Mouse (Mus musculus) G1E-ER4 (cell line): ENCODE data around the gene Mroh2a. TPM values are rescaled to one million over a fixed set of nuclear protein-coding genes. Genes with fewer than 3 reads are reported as not detected.

Experiments
- GATA1 ChIP-seq: IDR thresholded peaks from one replicate; pipeline ENCODE4 v1.8.0; 2012; ENCODE audit warnings: low read length, inconsistent platforms
- polyA plus RNA-seq: library from polyadenylated mRNA; stranded (reverse); fragments of >175 nt; gene quantifications from 2 replicates; pipeline ENCODE4 v1.2.3, GENCODE M21; 2012

Gene Mroh2a
- polyA plus RNA-seq, 1 experiment, result not detected

DNA sequence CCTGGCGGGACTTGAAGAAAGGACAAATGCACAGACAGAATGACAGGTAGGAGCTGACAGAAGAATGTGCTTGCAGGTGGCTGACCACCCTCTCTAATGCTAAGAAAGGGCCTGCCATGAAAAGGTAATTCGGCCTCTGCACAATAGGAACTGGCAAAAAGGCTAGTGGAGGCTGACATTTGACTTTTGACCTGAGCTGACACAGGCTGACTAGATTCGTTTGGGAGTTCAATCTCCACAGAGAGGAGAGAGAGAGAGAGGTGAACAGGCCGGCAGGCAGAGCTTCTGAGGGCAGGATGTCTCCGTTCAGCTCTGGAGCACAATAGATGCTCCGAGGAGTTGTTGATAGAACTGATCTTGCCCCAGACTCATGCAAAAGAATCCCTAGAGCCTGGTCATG is 19.6 kb downstream of the Mroh2a start:
- TF ChIP-seq GATA1, result no peak

- no peak for TF ChIP-seq GATA1
These were observed 20.9 kb downstream of the Mroh2a start for GRCm38 (mm10) chr1:88247660-88248059.

GRCm38 (mm10) chr1:88248658-88249057 is 21.9 kb downstream of the Mroh2a start:
- no peak for TF ChIP-seq GATA1

GRCm38 (mm10) chr1:88249596-88249995 is 22.8 kb downstream of the Mroh2a start:
- TF ChIP-seq GATA1, result no peak

GRCm38 (mm10) chr1:88250023-88250422 is 23.2 kb downstream of the Mroh2a start:
- no peak for TF ChIP-seq GATA1

DNA sequence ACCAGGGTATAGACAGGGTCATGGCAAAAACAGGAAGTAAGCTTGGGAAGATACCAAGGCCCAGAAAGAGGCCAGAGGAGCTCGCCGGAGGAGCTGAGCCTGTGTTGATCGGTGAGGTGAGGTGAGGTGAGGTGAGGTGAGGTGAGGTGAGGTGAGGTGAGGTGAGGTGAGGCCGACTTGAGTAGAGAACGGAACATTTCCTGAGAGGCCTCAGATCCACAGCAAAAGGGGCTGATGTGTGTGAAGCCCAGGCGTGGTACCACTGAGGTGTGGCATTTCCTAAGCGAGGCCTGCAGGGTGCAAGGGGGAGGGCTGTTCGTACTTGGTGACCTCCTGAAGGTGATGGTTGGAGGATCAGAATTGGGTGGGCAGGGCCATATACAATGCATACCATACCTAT is 26.3 kb downstream of the Mroh2a start:
- TF ChIP-seq GATA1, result no peak

- TF ChIP-seq GATA1, result no peak
These were observed 26.8 kb downstream of the Mroh2a start for GRCm38 (mm10) chr1:88253540-88253939.

- TF ChIP-seq GATA1, result no peak
These were observed 28.1 kb downstream of the Mroh2a start for GRCm38 (mm10) chr1:88254793-88255465.

DNA sequence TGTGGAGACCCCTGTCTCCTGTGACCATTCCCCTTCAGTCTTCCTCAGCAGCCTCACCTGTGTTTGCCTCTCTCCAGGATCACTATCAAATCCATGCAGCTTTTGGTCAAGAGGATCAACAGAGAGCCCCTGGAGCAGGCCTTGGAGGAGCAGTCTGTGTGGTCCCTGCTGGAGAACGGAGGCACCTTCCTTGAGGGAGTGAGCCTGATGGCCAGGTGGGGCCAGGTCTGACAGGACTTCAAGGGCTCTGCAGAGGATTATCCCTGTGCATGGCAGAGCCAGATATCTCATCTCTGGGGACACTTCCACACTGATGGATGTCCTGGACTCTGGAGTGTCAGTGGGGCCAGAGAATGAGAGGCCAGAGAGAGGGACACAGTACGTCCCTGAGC is 28.7 kb downstream of the Mroh2a start:
- no peak for TF ChIP-seq GATA1

DNA sequence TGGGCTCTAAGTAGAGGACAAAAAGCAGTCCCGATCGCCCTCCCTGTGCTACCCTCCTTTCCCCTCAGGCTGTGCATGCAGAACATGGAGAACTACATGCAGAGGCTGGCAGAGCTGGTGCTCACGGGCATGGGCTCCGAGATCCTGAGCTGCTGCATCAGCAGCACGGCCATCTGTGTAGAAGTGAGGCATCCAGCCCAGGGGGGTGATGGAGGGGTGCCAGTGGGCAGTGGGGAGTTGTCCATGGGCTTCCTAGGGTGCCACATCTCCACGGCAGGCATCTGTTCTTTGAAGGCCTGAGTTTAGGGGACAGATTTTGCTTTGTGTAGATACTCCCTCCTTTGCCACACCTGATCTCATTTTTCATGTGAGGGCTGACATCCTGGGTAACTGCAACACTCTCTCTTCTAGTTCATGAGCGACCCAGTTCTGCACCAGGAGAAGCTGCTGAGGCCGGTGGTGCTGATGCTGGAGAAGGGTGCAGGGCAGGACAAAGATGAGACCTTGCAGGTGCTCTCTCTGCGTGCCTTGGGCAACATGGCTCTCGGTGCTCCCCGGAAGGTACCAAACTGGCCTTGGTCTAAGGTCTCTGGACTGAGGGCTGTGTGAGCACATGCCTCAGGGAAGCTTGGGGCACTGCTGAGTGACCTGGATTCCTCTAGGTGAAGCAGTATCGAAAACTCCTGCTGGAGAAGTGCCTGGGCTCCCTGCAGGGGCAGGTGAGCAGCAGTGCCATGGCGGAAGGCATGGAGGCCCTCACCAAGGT is 29.4 kb downstream of the Mroh2a start:
- no peak for TF ChIP-seq GATA1

- no peak for TF ChIP-seq GATA1
These were observed 30.3 kb downstream of the Mroh2a start for GRCm38 (mm10) chr1:88256886-88257663.

GRCm38 (mm10) chr1:88257681-88258080 is 30.9 kb downstream of the Mroh2a start:
- no peak for TF ChIP-seq GATA1

DNA sequence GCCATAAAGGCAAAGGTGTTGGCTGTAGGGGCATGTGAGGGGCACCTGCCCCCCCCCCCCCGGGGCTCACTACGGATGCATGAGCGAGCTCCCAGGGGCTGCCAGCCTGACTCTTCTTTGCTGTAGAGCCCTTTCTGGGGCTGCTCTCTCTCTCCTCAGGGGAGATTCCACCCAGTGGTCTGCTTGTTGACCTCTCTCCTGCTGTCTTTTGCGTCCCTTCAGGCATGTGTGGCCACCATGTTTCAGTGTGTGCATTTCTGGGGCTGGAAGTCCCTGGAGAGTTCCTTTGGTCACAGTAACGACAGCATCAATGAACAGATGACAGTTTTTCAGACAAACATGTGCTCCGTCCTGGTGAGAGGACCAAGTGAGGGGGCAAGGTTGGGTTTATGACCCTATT is 31.6 kb downstream of the Mroh2a start:
- no peak for TF ChIP-seq GATA1

DNA sequence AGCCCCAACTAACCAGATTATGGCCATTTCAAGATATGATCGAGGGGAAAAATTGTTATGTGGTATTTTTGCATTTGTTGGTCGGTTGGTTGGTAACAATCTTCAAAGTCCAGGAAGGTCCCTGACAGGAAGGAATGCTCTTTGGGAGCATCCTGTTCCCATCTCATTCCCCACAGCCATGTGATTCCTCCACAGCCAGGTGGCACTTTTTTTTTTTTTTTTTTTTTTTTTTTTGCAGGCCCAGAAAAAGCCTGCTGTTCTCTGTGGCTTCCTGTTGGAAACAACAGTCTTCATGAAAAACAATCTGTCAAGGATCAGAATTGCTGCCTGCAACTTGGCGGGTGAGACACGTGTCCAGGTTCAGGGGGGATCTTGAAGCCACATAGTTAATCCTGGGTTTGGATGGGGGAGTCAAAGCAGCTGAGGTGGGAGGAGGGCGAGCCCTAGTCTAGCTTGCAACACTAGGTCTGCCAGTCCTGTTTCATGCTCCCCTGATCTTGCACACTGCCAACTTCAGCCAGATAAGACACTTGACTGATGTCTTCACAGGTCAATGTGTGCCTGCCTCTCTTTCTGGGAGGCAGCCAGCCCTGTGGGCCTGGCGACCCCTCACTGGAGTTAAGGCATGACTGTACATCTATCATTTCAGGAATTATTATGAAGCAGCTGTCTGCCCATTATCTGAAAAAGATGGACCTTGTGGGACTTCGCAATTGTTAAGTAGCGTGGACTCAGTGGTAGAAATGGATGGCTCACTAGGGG is 32.3 kb downstream of the Mroh2a start:
- no peak for TF ChIP-seq GATA1

GRCm38 (mm10) chr1:88259643-88260024 is 32.8 kb downstream of the Mroh2a start:
- TF ChIP-seq GATA1, result no peak

DNA sequence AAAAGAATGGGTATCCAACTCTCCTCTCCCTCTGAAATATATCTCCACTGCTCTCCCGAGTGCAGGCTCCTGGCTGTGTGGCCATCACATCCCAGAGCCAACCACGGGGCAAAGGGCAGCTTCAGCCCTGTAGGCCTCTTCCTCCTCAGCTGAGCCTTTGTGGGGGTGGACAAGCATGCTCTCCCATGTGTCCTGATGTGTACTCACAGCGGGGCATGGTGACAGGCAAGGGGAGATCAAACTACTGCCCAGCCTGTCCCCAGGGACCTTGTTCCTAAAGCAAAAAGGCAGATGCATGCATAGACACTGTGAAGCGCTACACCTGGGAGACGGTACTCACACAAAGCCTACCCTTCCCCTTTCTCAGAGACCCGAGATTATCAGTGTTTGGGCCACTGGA is 33.3 kb downstream of the Mroh2a start:
- TF ChIP-seq GATA1, result no peak
